Comparison of ENCODE assay signal across 12 mouse cellular contexts in the genomic region with DNA sequence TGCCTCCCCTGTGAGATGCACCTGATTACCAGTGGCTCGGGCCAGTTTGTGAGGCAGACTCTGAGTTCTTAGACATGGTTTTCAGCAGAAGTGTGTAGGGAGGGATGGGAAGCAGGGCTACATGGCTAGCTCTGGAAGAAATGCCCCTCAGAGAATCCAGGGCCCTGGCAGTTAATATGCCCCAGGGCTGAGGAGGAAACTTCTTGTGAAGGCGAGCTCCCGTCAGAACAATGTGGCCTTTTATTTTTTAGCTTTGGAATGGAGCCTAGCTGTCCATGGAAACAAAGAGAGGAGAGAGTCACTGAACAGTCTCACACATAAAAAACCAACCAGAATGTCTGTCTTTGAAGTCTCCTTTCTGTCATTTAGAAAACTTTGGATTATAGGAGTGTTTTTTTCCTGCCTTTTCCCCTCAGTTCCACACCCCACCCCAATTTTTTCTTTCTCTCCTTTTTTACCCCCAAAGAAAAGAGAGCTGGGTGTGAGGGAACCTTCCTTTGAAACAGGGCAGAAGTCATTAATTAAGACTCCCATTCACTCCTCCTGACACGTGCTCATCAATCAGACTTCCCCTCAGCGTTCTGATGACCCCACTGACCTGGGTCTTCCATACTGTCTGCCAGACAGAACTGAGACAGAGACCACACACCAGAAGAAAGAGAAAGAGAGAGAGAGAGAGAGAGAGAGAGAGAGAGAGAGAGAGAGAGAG. TPM values are rescaled to one million over a fixed set of nuclear protein-coding genes. Genes with fewer than 3 reads are reported as not detected.
DNase-seq lines count a peak whose midpoint lies in the region; ATAC-seq and TF ChIP-seq lines count a peak whose summit lies in the region.
"Had no signal": no experiment of that assay in that cellular context is flagged by ENCODE, and none has a peak within 500 bp of the region (broad histone marks: within the 10 kb centered on the region; RNA-seq: fewer than 3 reads in every experiment).

No protein-coding gene starts in this region.

- peak; percentile 30 for DNase-seq in embryonic facial prominence, embryonic 14.5 days (ENCODE audit: low spot score)
- DNase-seq in embryonic facial prominence, embryonic 10.5 days (ENCODE audit: low spot score), result no peak
- peak; percentile 40 for DNase-seq in hindbrain, embryonic 11.5 days (ENCODE audit: low spot score)
- DNase-seq in adrenal gland, adult (ENCODE audit: inconsistent age in 2 of 2, low spot score in 1 of 2), result no peak
- no peak for DNase-seq in testis, postnatal 10 days (ENCODE audit: low spot score)
- DNase-seq: kidney, postnatal 14 days; right cerebral cortex, adult 18-20 months had no signal

- no peak for TF ChIP-seq CTCF in cortical plate, adult 2 months (IDR thresholded peaks at IDR 0.05; ENCODE audit: extremely low read depth, insufficient read depth, low read length)

- WGBS in embryonic facial prominence, embryonic 14.5 days, result 20% methylated on average over 5 of the region's 5 CpGs
- 13% methylated on average over 5 of the region's 5 CpGs for WGBS in embryonic facial prominence, embryonic 10.5 days
- 11% methylated on average over 5 of the region's 5 CpGs for WGBS in hindbrain, embryonic 11.5 days
- whole genome bisulfite sequencing in midbrain, embryonic 16.5 days, result 9% methylated on average over 5 of the region's 5 CpGs
- WGBS in liver, embryonic 12.5 days (ENCODE audit: insufficient replicate concordance), result 46% methylated on average over 5 of the region's 5 CpGs

- no peak overlapping the region for H3K4me2 ChIP-seq in embryonic facial prominence, embryonic 14.5 days (ENCODE audit: low read depth, low read length)
- H3K4me2 ChIP-seq in hindbrain, embryonic 11.5 days (replicated peaks; ENCODE audit: low read depth, low read length), result no peak overlapping the region
- no peak overlapping the region for H3K4me2 ChIP-seq in midbrain, embryonic 16.5 days (ENCODE audit: low read length)
- no peak overlapping the region for H3K4me2 ChIP-seq in liver, embryonic 12.5 days
- H3K4me2 ChIP-seq: embryonic facial prominence, embryonic 13.5 days; liver, embryonic 15.5 days had no signal

- H3K9ac ChIP-seq in embryonic facial prominence, embryonic 14.5 days (ENCODE audit: low read depth, low read length), result no peak overlapping the region
- H3K9ac ChIP-seq in hindbrain, embryonic 11.5 days (ENCODE audit: low read depth, low read length), result no peak overlapping the region
- H3K9ac ChIP-seq in midbrain, embryonic 16.5 days (ENCODE audit: low read depth, low read length), result no peak overlapping the region
- H3K9ac ChIP-seq in liver, embryonic 12.5 days, result no peak overlapping the region
- H3K9ac ChIP-seq: embryonic facial prominence, embryonic 13.5 days; liver, embryonic 15.5 days had no signal

- H3K27me3 ChIP-seq in embryonic facial prominence, embryonic 14.5 days (replicated peaks; ENCODE audit: control insufficient read depth, insufficient read depth, low read length), result no peaks in the 10 kb centered on the region
- H3K27me3 ChIP-seq in embryonic facial prominence, embryonic 10.5 days (replicated peaks; ENCODE audit: low read depth, poor library complexity, severe bottlenecking), result no peaks in the 10 kb centered on the region
- no peaks in the 10 kb centered on the region for H3K27me3 ChIP-seq in hindbrain, embryonic 11.5 days (ENCODE audit: control insufficient read depth, insufficient read depth, low read length)
- no peaks in the 10 kb centered on the region for H3K27me3 ChIP-seq in midbrain, embryonic 16.5 days (ENCODE audit: control insufficient read depth, insufficient read depth, low read depth, low read length)
- no peaks in the 10 kb centered on the region for H3K27me3 ChIP-seq in liver, embryonic 12.5 days (replicated peaks)
- H3K27me3 ChIP-seq: embryonic facial prominence, embryonic 13.5 days; liver, embryonic 15.5 days had no signal

- no peaks in the 10 kb centered on the region for H3K36me3 ChIP-seq in embryonic facial prominence, embryonic 14.5 days (ENCODE audit: control insufficient read depth, insufficient read depth, low read length)
- no peaks in the 10 kb centered on the region for H3K36me3 ChIP-seq in embryonic facial prominence, embryonic 10.5 days (replicated peaks)
- H3K36me3 ChIP-seq in hindbrain, embryonic 11.5 days (ENCODE audit: control insufficient read depth, insufficient read depth, low read length), result no peaks in the 10 kb centered on the region
- H3K36me3 ChIP-seq in midbrain, embryonic 16.5 days (ENCODE audit: control insufficient read depth, insufficient read depth, low read length), result no peaks in the 10 kb centered on the region
- no peaks in the 10 kb centered on the region for H3K36me3 ChIP-seq in liver, embryonic 12.5 days
- H3K36me3 ChIP-seq: embryonic facial prominence, embryonic 13.5 days; liver, embryonic 15.5 days had no signal

- H3K4me1 ChIP-seq in embryonic facial prominence, embryonic 14.5 days (ENCODE audit: control insufficient read depth, insufficient read depth, low read length), result no peaks in the 10 kb centered on the region
- 0 out of 2 replicates have a peak, but pooled peaks cover 11% of the 10 kb centered on the region for H3K4me1 ChIP-seq in embryonic facial prominence, embryonic 10.5 days
- H3K4me1 ChIP-seq in cortical plate, adult 2 months (ENCODE audit: control insufficient read depth, insufficient read depth, low read length), result no peaks in the 10 kb centered on the region; the same call in 1 of the 2 replicates
- H3K4me1 ChIP-seq in hindbrain, embryonic 11.5 days (replicated peaks; ENCODE audit: control insufficient read depth, insufficient read depth, low read length), result no peaks in the 10 kb centered on the region
- no peaks in the 10 kb centered on the region for H3K4me1 ChIP-seq in midbrain, embryonic 16.5 days (ENCODE audit: control insufficient read depth, insufficient read depth, low read length)
- H3K4me1 ChIP-seq in liver, embryonic 12.5 days, result no peaks in the 10 kb centered on the region
- H3K4me1 ChIP-seq: embryonic facial prominence, embryonic 13.5 days; liver, embryonic 15.5 days had no signal

- no peak; the same call in 1 of the 2 replicates for ATAC-seq in embryonic facial prominence, embryonic 14.5 days (ENCODE audit: low read depth)
- peak; percentile 85 for ATAC-seq in hindbrain, embryonic 11.5 days (ENCODE audit: low FRiP score)
- ATAC-seq in midbrain, embryonic 16.5 days, result peak; percentile 72
- no peak for ATAC-seq in liver, embryonic 12.5 days

- H3K9me3 ChIP-seq in embryonic facial prominence, embryonic 14.5 days (ENCODE audit: control insufficient read depth, low read length), result no peaks in the 10 kb centered on the region
- no peaks in the 10 kb centered on the region for H3K9me3 ChIP-seq in embryonic facial prominence, embryonic 10.5 days
- no peaks in the 10 kb centered on the region for H3K9me3 ChIP-seq in hindbrain, embryonic 11.5 days (ENCODE audit: control insufficient read depth, low read length)
- H3K9me3 ChIP-seq in midbrain, embryonic 16.5 days (replicated peaks; ENCODE audit: control insufficient read depth, low read length, poor library complexity, severe bottlenecking), result no peaks in the 10 kb centered on the region
- no peaks in the 10 kb centered on the region for H3K9me3 ChIP-seq in liver, embryonic 12.5 days (replicated peaks)
- H3K9me3 ChIP-seq: embryonic facial prominence, embryonic 13.5 days; liver, embryonic 15.5 days had no signal

- H3K27ac ChIP-seq in embryonic facial prominence, embryonic 14.5 days (replicated peaks; ENCODE audit: low read depth, low read length), result no peak overlapping the region
- H3K27ac ChIP-seq in embryonic facial prominence, embryonic 10.5 days (replicated peaks), result no peak overlapping the region
- H3K27ac ChIP-seq in cortical plate, adult 2 months (ENCODE audit: insufficient read depth, low read length), result peak overlapping the region; percentile 77
- peak overlapping the region; percentile 75 for H3K27ac ChIP-seq in hindbrain, embryonic 11.5 days (ENCODE audit: low read depth, low read length)
- no peak overlapping the region for H3K27ac ChIP-seq in midbrain, embryonic 16.5 days (ENCODE audit: low read length)
- no peak overlapping the region for H3K27ac ChIP-seq in liver, embryonic 12.5 days
- H3K27ac ChIP-seq: embryonic facial prominence, embryonic 13.5 days; liver, embryonic 15.5 days had no signal

- no peak overlapping the region for H3K4me3 ChIP-seq in embryonic facial prominence, embryonic 14.5 days (ENCODE audit: low read depth, low read length)
- no peak overlapping the region for H3K4me3 ChIP-seq in embryonic facial prominence, embryonic 10.5 days
- no peak overlapping the region for H3K4me3 ChIP-seq in cortical plate, adult 2 months (ENCODE audit: insufficient read depth, low read length)
- H3K4me3 ChIP-seq in hindbrain, embryonic 11.5 days (ENCODE audit: low read depth, low read length), result no peak overlapping the region
- no peak overlapping the region for H3K4me3 ChIP-seq in midbrain, embryonic 16.5 days (ENCODE audit: low read depth, low read length)
- H3K4me3 ChIP-seq in liver, embryonic 12.5 days, result no peak overlapping the region
- H3K4me3 ChIP-seq: embryonic facial prominence, embryonic 13.5 days; liver, embryonic 15.5 days had no signal

- TF ChIP-seq POLR2A in cortical plate, adult 2 months (IDR thresholded peaks at IDR 0.05; ENCODE audit: extremely low read depth, insufficient read depth, low read length), result no peak

RNA-seq across cellular contexts. Expression of gene Fam181b, which starts 41.7 kb away (rescaled TPM):
- polyA plus RNA-seq in embryonic facial prominence, embryonic 14.5 days (2014; fragmentation: Nextera tagmentation; extraction: Ambion mirVana), result 4.9 and 5.6 TPM in 2 replicates
- polyA plus RNA-seq in embryonic facial prominence, embryonic 10.5 days (2016; fragmentation: Nextera tagmentation; extraction: Ambion mirVana), result 7.2 and 11.4 TPM in 2 replicates
- 18.5 and 21.8 TPM in 2 replicates for polyA plus RNA-seq in cortical plate, adult 2 months (2012; rRNA removed)
- polyA plus RNA-seq in hindbrain, embryonic 11.5 days (2014; fragmentation: Nextera tagmentation; extraction: Ambion mirVana), result 34.3 and 35.6 TPM in 2 replicates
- 28.0 and 33.6 TPM in 2 replicates for polyA plus RNA-seq in midbrain, embryonic 16.5 days (2015; fragmentation: Nextera tagmentation; extraction: Ambion mirVana)
- 0.82 and 1.1 TPM in 2 replicates for polyA plus RNA-seq in liver, embryonic 12.5 days (2016; fragmentation: Nextera tagmentation; extraction: Ambion mirVana)
- polyA plus RNA-seq: liver, embryonic 15.5 days had no signal

Comparison
In these comparisons a context has a peak if more than half of its experiments do, and no peak if none do; other contexts are left out.
1. DNase-seq: peak in embryonic facial prominence, embryonic 14.5 days (single experiment) and hindbrain, embryonic 11.5 days (single experiment); none in embryonic facial prominence, embryonic 10.5 days (single experiment), adrenal gland, adult (0 of 2) and testis, postnatal 10 days (single experiment).
2. ATAC-seq: peak in hindbrain, embryonic 11.5 days (single experiment) and midbrain, embryonic 16.5 days (single experiment); none in embryonic facial prominence, embryonic 14.5 days (single experiment) and liver, embryonic 12.5 days (single experiment).
3. H3K27ac ChIP-seq: peak in cortical plate, adult 2 months (single experiment) and hindbrain, embryonic 11.5 days (single experiment); none in embryonic facial prominence, embryonic 14.5 days (single experiment), embryonic facial prominence, embryonic 10.5 days (single experiment), midbrain, embryonic 16.5 days (single experiment) and liver, embryonic 12.5 days (single experiment).